Mouse (Mus musculus) liver, embryonic 15.5 days (tissue): ENCODE measurements around the gene Camta1. TPM values are rescaled to one million over a fixed set of nuclear protein-coding genes. Genes with fewer than 3 reads are reported as not detected.

Experiments used
- ATAC-seq: fragments of 200-750 bp; cut with Nextera tagmentation; 2 replicates; pipeline ENCODE4 v1.8.0; 2017; ENCODE audit warnings: moderate number of reproducible peaks, mild to moderate bottlenecking, moderate library complexity; ENCODE audit not compliant: insufficient read depth
- H3K27ac ChIP-seq: fragments of 300-500 bp; sonication (generic); replicated peaks from 2 replicates; pipeline ENCODE4 v1.5.1; 2015; ENCODE audit warnings: mild to moderate bottlenecking, inconsistent platforms
- H3K27me3 ChIP-seq: fragments of 300-500 bp; sonication (generic); 2 replicates; pipeline ENCODE4 v1.6.1; 2015; ENCODE audit warnings: mild to moderate bottlenecking, inconsistent platforms
- H3K36me3 ChIP-seq: fragments of 300-500 bp; sonication (generic); replicated peaks from 2 replicates; pipeline ENCODE4 v1.6.1; 2015; ENCODE audit warnings: moderate library complexity, mild to moderate bottlenecking, inconsistent platforms
- H3K4me1 ChIP-seq: fragments of 300-500 bp; sonication (generic); replicated peaks from 2 replicates; pipeline ENCODE4 v1.6.1; 2015; ENCODE audit warnings: inconsistent platforms
- H3K4me2 ChIP-seq: fragments of 300-500 bp; sonication (generic); 2 replicates; pipeline ENCODE4 v1.6.1; 2015; ENCODE audit warnings: moderate library complexity, mild to moderate bottlenecking, inconsistent platforms
- H3K4me3 ChIP-seq: fragments of 300-500 bp; sonication (generic); replicated peaks from 2 replicates; pipeline ENCODE4 v1.5.1; 2015; ENCODE audit warnings: mild to moderate bottlenecking, inconsistent platforms
- H3K9ac ChIP-seq: fragments of 300-500 bp; sonication (generic); 2 replicates; pipeline ENCODE4 v1.6.1; 2015; ENCODE audit warnings: moderate library complexity, mild to moderate bottlenecking, inconsistent platforms
- H3K9me3 ChIP-seq: fragments of 300-500 bp; sonication (generic); replicated peaks from 2 replicates; pipeline ENCODE4 v1.6.1; 2016; ENCODE audit warnings: inconsistent platforms
- WGBS: fragments of 180-500 bp; shearing (Covaris S2); methylation state at CpG from one replicate; pipeline ENCODE4 v1.1.7; 2015; ENCODE audit warnings: mixed read lengths; ENCODE audit not compliant: insufficient replicate concordance; 5-methylcytosine and 5-hydroxymethylcytosine counted together
- polyA plus RNA-seq: library from polyadenylated mRNA; unstranded; fragments of >200 nt; fragmentation: Nextera tagmentation; extraction: Ambion mirVana; gene quantifications from 2 replicates; pipeline ENCODE4 v1.2.1, GENCODE M21; 2015

Camta1 gene
- polyA plus RNA-seq, 1 experiment from 2014 or later, result 31.1 TPM

DNA sequence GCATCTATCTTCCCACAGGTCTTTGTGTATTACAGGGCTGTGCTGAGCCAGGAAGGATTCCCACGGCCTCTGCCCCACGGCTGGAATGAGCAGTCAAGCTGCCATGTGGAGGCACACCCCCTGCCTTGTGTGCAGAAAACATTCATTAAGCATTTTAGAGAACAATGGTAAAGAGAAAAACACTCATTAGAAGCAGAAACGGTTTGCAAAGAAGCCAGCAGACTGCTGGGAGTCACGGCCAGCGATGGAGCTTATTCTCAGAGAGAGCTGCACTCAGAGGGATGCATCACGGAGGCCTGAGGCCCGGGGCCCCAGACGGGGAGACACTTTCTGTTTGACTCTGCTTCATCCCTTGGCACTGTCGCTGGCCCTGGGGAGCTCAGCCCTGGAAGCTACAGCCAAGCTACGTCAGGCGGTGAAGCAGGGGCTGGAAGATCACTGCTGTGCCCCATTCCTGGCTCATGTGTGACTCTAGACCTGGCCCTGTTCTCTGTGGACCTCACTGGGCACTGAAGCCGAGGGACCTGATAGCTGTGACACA, 575.7 kb downstream of the Camta1 start:
- Histone ChIP-seq H3K27me3 (no peaks in the 10 kb centered on the region), H3K4me2 (no peak overlapping the region), H3K9ac (no peak overlapping the region), H3K4me3 (no peak overlapping the region), H3K27ac (no peak overlapping the region), H3K4me1 (no peaks in the 10 kb centered on the region), H3K36me3 (no peaks in the 10 kb centered on the region), H3K9me3 (no peaks in the 10 kb centered on the region)
- no peak for ATAC-seq
- WGBS, result 60% methylated on average over 12 of the region's 12 CpGs

DNA sequence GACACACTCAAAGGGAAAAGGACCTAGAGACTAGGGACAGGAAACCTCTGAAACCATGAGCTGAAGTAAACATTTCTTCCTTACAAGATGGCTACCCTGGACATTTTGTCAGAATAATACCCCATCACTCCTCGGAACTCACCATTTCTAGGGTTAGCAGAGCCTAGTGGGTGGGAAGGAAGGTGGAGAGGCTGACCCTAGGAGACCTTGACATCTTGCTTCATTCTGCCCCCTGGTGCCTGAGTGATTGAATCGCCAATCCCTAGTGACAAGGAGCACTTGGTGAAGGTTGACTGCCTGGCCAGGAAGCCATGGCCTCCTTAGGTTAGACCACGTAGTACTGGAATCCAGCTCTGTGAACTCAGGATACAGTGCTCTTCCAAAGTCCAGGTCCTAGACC, 576.2 kb downstream of the Camta1 start:
- Histone ChIP-seq H3K4me3 (no peak overlapping the region), H3K4me2 (no peak overlapping the region), H3K27me3 (no peaks in the 10 kb centered on the region), H3K36me3 (no peaks in the 10 kb centered on the region), H3K9me3 (no peaks in the 10 kb centered on the region), H3K9ac (no peak overlapping the region), H3K27ac (no peak overlapping the region), H3K4me1 (no peaks in the 10 kb centered on the region)
- no peak for ATAC-seq
- 54% methylated on average over 3 of the region's 3 CpGs for WGBS

DNA sequence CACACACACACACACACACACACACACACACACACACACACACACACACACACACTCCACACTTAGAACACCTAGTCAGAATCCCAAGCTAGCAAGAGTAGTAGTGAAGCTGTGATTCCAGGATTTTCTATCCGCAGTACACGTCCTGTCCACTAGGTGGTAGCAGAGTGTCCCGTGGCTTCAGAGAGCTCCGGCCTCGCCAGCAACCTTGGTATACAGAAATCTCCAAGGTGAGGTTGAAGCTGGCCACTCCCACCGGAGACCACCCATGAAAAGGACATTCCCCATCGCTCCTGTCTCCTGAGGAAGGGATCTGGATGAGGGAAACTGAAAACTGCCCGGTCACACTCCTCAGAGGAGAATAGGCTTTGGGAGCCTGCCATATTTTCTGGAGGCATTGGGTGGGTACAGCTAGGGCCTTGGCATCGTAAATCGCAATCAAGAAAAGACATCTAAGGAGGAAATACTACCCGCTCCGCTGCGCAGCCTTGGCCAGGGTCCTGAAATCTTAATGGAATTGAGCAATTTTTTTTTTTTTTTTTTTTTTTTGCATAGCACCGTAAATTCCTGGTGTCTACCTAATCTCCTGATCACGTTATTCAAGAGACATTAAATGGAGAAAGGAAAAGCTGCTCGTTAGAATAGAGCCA, 578.5 kb downstream of the Camta1 start:
- H3K36me3 ChIP-seq, result no peaks in the 10 kb centered on the region
- WGBS, result 30% methylated on average over 16 of the region's 16 CpGs
- no peaks in the 10 kb centered on the region for H3K4me1 ChIP-seq
- H3K9me3 ChIP-seq, result no peaks in the 10 kb centered on the region
- H3K4me3 ChIP-seq, result no peak overlapping the region
- no peaks in the 10 kb centered on the region for H3K27me3 ChIP-seq
- no peak for ATAC-seq
- no peak overlapping the region for H3K27ac ChIP-seq
- H3K4me2 ChIP-seq, result no peak overlapping the region
- no peak overlapping the region for H3K9ac ChIP-seq

DNA sequence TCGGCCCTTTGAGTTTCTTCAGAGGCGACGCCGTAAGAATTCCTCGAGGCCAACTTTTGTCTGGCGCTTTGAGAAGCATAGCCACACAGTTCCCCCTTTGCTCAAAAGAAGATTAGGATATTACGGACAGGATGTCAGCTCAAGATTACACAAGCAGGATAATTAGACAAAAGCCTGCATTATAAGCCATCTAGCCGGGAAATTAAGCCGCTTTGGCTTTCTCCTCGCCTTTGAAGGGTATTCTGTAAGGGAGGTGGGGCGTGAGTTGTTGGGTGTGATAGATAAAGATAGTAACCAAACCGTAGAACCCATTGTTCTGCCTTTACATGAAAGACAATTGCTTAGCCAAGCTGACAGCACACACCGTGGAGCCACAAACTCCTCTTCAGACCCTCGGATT, 579.6 kb downstream of the Camta1 start:
- no peaks in the 10 kb centered on the region for H3K27me3 ChIP-seq
- H3K36me3 ChIP-seq, result no peaks in the 10 kb centered on the region
- no peaks in the 10 kb centered on the region for H3K9me3 ChIP-seq
- H3K27ac ChIP-seq, result no peak overlapping the region
- ATAC-seq, result no peak
- WGBS, result 63% methylated on average over 14 of the region's 14 CpGs
- no peak overlapping the region for H3K9ac ChIP-seq
- no peak overlapping the region for H3K4me2 ChIP-seq
- no peaks in the 10 kb centered on the region for H3K4me1 ChIP-seq
- no peak overlapping the region for H3K4me3 ChIP-seq

DNA sequence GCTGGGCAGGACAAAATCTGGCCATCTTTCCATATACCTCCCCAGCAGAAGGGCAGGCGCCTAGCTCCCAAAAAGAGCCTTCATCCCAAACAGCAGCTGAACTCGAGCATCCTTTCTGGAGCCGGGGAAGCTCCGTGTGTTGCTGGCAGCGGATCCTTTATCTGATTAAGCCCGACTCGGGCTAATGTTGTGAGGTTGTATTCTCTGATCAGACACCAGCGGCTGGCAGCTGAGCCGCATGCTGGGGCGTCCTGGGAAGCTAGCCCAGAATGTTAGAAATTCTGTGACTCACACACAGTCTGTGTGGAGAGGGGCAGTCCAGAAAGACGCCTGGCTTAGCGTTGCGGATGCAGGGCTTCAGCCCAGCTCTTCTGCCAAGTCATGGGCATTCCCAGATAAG, 586.4 kb downstream of the Camta1 start:
- Histone ChIP-seq H3K9ac (no peak overlapping the region), H3K4me3 (no peak overlapping the region), H3K4me1 (no peaks in the 10 kb centered on the region), H3K4me2 (no peak overlapping the region), H3K9me3 (no peaks in the 10 kb centered on the region), H3K27me3 (no peaks in the 10 kb centered on the region), H3K36me3 (no peaks in the 10 kb centered on the region), H3K27ac (no peak overlapping the region)
- WGBS, result 61% methylated on average over 13 of the region's 13 CpGs
- no peak for ATAC-seq

DNA sequence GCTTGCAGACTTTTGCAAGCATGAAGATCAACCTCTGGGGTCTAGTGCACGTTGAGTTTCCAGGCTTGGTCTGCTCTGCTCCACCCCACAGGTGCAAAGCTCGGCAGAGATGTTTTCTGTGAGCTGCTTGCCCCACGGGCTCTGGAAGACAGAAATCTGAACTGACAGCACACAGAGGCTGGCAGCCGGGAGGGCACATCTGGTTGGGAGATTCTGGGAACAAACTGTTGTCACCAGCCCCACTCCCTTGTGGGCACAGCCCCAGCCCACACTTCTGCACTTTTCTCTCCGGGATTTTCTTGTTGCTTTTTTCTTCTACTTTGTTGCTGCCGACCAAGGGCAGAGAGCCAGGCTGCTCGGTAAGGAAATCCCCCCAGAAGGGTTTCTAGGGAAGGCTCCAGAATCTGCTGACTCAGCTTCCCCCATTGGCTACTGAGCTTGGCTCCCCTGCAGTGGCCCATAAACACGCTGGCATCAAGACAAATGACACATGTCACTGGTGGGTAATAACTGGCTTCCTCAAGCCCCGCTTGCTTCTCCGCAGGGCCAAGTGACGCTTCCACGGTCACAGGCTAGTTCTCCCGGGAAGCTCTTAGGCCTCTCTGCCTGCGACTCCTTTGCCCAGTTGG, 597.8 kb downstream of the Camta1 start:
- 53% methylated on average over 14 of the region's 14 CpGs for WGBS
- Histone ChIP-seq H3K4me2 (no peak overlapping the region), H3K36me3 (no peaks in the 10 kb centered on the region), H3K4me3 (no peak overlapping the region), H3K9ac (no peak overlapping the region), H3K4me1 (no peaks in the 10 kb centered on the region), H3K9me3 (no peaks in the 10 kb centered on the region), H3K27ac (no peak overlapping the region), H3K27me3 (no peaks in the 10 kb centered on the region)
- ATAC-seq, result no peak

DNA sequence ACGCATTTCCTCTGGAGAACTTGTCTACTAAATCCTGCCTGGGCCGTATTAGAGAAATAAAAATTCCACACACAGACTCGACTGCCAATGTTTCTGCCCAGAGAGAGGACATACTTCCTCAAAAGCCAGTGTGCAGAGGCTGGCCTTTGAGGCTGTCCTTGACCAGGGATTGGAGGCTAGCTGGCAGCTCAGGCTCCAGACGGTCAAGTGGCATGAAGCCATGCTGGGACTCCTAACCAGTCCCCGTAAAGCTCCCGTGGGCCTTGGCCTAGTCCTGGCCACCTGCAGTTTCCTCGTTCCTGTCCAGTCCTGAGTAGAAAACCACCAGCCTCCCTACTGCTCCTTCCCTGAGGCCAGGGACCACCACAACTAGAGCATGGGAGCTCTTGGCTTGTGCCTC, 598.6 kb downstream of the Camta1 start:
- Histone ChIP-seq H3K9ac (no peak overlapping the region), H3K27me3 (no peaks in the 10 kb centered on the region), H3K4me1 (no peaks in the 10 kb centered on the region), H3K36me3 (no peaks in the 10 kb centered on the region), H3K27ac (no peak overlapping the region), H3K9me3 (no peaks in the 10 kb centered on the region), H3K4me3 (no peak overlapping the region), H3K4me2 (no peak overlapping the region)
- no peak for ATAC-seq
- WGBS, result 52% methylated on average over 7 of the region's 7 CpGs

DNA sequence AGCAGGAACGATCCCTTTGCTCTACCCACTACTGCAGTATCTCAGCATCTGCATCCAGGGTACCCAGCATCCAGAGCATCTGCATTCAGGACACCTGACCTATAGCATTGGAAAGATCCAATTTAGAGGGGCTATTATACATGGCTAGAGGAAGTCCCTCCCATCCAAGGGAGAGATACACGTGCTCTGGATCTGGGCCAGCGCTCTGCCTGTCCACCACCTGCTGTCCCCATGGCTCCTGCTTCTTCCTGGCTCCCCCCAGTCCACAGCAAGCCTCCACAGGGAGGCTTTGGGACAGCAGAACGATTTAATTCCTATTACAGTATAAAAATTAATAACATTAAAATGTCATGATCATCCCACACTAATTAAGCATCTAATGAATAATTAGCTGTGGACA, 605.1 kb downstream of the Camta1 start:
- Histone ChIP-seq H3K4me1 (no peaks in the 10 kb centered on the region), H3K36me3 (no peaks in the 10 kb centered on the region)

DNA sequence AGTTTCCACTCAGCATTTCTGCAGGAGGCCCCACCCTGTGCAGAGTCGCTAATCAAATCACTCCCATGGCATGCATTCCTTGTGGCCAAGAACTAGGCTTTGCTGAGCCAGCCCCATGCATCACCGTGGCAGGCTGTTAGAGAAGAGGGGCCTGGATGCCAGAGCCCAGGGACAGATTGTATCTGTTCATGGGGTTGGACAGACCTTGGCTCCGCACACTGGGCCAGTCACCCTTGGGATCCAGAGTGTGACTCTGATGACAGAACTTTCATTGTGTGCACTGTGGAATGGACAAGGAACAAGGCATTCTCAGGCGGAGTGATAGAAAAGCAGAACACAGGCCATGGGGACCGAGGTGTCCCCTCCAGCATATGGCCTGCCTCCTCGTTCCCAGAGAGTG, 610.9 kb downstream of the Camta1 start:
- Histone ChIP-seq H3K4me3 (no peak overlapping the region), H3K9me3 (no peaks in the 10 kb centered on the region), H3K27ac (no peak overlapping the region), H3K4me1 (no peaks in the 10 kb centered on the region), H3K9ac (no peak overlapping the region), H3K27me3 (no peaks in the 10 kb centered on the region), H3K4me2 (no peak overlapping the region), H3K36me3 (no peaks in the 10 kb centered on the region)
- 73% methylated on average over 6 of the region's 6 CpGs for WGBS
- no peak for ATAC-seq

More for the DNA sequence above, 605.1 kb downstream of the Camta1 start:
- H3K27ac ChIP-seq, result no peak overlapping the region
- H3K9ac ChIP-seq, result no peak overlapping the region
- ATAC-seq, result no peak
- no peaks in the 10 kb centered on the region for H3K27me3 ChIP-seq
- H3K4me3 ChIP-seq, result no peak overlapping the region
- WGBS, result 46% methylated on average over 4 of the region's 4 CpGs
- H3K9me3 ChIP-seq, result no peaks in the 10 kb centered on the region
- H3K4me2 ChIP-seq, result no peak overlapping the region

DNA sequence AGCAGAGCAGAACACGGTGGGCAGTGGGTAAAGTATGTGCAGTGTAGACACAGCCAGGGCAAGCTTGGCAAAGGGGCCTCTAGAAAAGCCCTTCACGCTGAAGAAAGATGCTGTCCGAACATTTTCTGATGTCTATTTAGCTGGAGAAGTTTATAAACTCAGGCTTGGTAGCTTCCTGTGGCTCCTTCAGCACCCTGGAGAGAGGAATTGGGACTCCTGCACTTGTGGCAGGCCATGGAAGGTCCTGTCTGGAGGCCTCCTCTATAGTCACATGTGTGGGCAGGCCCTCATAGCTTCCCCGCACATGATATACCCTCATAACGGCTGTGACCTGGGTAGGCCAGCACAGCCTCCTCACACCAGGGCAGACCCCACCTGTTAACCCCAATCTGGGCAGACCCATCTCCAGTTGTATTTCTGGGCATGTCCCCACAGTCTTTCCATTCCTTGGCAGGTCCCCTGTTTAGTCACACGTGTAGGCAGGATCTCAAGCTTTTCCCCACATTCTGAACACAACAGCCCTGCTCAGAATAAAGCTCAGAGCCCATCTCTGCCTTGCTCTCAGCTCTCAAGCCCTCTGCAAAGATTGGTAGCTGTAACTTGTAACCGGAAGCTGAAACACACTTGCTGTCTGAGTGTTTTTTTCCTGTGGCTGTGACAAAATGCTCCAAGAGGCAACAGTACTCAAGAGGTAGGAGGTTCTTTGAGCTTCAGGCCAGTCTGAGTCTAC, 616.4 kb downstream of the Camta1 start:
- Histone ChIP-seq H3K27ac (no peak overlapping the region), H3K4me1 (no peaks in the 10 kb centered on the region), H3K9ac (no peak overlapping the region), H3K4me2 (no peak overlapping the region), H3K9me3 (0 out of 2 replicates have a peak, but pooled peaks cover 4% of the 10 kb centered on the region), H3K27me3 (no peaks in the 10 kb centered on the region), H3K4me3 (no peak overlapping the region), H3K36me3 (no peaks in the 10 kb centered on the region)
- ATAC-seq, result no peak
- 59% methylated on average over 7 of the region's 7 CpGs for WGBS

DNA sequence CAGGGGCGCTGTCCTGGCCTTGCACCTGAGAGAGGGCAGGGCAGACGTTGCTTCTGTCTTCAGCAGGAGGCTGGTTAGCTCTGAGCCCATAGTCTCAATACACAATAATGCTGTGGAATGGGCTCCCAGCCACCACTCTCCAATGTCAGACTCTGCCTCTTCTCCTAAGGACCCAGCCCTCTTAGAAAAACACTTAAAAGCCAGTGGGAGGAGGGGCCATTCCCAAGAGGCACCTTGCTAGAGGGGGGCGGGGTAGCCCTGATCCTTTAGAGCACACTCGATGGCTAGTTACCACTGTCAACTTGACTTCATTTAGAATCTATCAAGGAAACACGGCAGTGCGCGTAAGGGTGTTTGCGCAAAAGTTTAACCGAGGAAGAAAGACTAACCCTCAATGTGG, 618.2 kb downstream of the Camta1 start:
- Histone ChIP-seq H3K9me3 (peaks cover 14% of the 10 kb centered on the region; the same call in 1 of the 2 replicates), H3K9ac (no peak overlapping the region), H3K4me2 (no peak overlapping the region), H3K27ac (no peak overlapping the region), H3K4me3 (no peak overlapping the region), H3K4me1 (no peaks in the 10 kb centered on the region), H3K36me3 (no peaks in the 10 kb centered on the region), H3K27me3 (no peaks in the 10 kb centered on the region)
- WGBS, result 54% methylated on average over 9 of the region's 9 CpGs
- ATAC-seq, result no peak
